Mouse (Mus musculus) thymus, adult 2 months (tissue): ENCODE measurements around the gene Xrcc3.

Source experiments
- CTCF ChIP-seq: fragments of 200-500 bp; IDR thresholded peaks from 2 replicates; pipeline ENCODE4 v1.5.1; 2012; ENCODE audit warnings: mild to moderate bottlenecking, control low read depth, low read length, moderate library complexity, borderline replicate concordance; ENCODE audit not compliant: control insufficient read depth, poor library complexity, insufficient read depth; ENCODE audit errors: extremely low read depth
- POLR2A ChIP-seq: fragments of 200-500 bp; IDR thresholded peaks from 2 replicates; pipeline ENCODE4 v1.6.1; 2012; ENCODE audit warnings: mild to moderate bottlenecking, low read length, control low read depth, moderate library complexity; ENCODE audit not compliant: control insufficient read depth, poor library complexity, insufficient read depth; ENCODE audit errors: extremely low read depth

DNA sequence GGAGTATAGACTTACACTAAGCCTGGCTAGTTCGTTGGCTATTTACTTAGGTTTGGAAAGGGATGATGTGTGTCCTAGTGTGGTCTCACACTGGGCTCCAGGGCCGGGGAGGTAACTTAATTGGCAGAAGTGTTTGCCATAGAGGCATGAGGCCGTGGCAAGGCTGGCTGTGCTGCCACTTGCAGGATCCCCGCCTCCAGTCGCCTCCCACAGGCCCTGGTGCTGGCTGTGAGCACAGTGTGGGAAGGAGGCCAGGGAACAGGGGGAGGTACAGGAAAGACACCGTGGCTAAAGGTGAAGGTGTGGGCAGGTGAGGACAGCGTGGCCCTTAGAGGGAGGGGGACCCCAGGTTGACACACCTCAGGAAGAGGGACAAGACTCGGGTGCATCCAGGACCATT is 6.3 kb upstream of the Xrcc3 start:
- TF ChIP-seq POLR2A (no peak), CTCF (no peak)
